9 mouse cellular contexts compared by ENCODE assay signal in the genomic region with DNA sequence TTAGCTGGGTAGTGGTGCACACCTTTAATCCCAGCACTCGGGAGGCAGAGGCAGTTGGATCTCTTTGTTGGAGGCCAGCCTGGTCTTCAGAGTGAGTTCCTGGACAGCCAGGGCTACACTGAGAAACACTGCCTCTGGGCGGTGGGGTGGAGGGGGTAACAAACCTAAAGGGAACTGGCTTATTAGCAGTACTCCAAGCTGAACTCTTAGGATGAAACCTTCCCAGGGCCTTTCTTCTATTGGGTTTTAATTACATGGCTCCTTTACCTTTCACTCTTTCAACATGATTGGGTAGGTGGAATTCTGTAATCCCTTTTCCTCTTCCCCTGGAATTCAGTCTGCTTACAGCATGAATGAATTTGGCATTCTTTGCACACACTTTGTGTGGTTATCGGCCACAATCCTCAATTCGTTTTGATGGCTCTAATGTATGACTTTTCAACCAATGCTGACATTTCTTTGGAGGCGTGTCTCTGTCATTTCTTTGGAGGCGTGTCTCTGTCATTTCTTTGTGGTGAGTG. TPM values are rescaled to one million over a fixed set of nuclear protein-coding genes. Genes with fewer than 3 reads are reported as not detected.
DNase-seq lines count a peak whose midpoint lies in the region; ATAC-seq and TF ChIP-seq lines count a peak whose summit lies in the region.
"Had no signal": no experiment of that assay in that cellular context is flagged by ENCODE, and none has a peak within 500 bp of the region (broad histone marks: within the 10 kb centered on the region; RNA-seq: fewer than 3 reads in every experiment).

No protein-coding gene starts in this region.

- in situ Hi-C loops in CH12.LX (cut with MboI; ENCODE audit: low pct_ligation_motif_present, low pct_unique_long_range_greater_than_20kb, low sequenced_read_pairs) = no loop called here

- intact Hi-C loops in gastrocnemius, adult 2 months (cut with DNase I) = loop anchor here (2.0 to 10.0 kb wide), 4 partner anchors 39 to 312 kb away; partner anchors contain the start of gene Herc4

- WGBS in forebrain, embryonic 15.5 days = 2% methylated on average over 6 of the region's 6 CpGs

- DNase-seq in gastrocnemius, adult 2 months = no peak
- no peak for DNase-seq in gastrocnemius, postnatal 10 days
- DNase-seq in CH12.LX (ENCODE audit: extremely low read depth) = peak; percentile 22
- DNase-seq in mesoderm, embryonic 11.5 days (ENCODE audit: low read depth, low spot score) = peak; percentile 30
- DNase-seq in yolk sac, embryonic 10.5 days (ENCODE audit: low spot score) = no peak
- no peak for DNase-seq in right cerebral cortex, postnatal 36 days (ENCODE audit: low spot score in 2 of 2)
- DNase-seq in frontal cortex, postnatal 14 days (ENCODE audit: low spot score in 2 of 2) = no peak
- DNase-seq: kidney, adult 11 months had no signal

- peaks cover 2 to 28% of the 10 kb centered on the region in 2 experiments; a peak in 3 of 4 replicates for H3K4me1 ChIP-seq in CH12.LX (ENCODE audit: control insufficient read depth in 1 of 2, insufficient read depth in 2 of 2)
- peaks cover 44% of the 10 kb centered on the region for H3K4me1 ChIP-seq in forebrain, embryonic 15.5 days

- TF ChIP-seq CTCF in gastrocnemius, adult 2 months (IDR thresholded peaks at IDR 0.05) = no peak
- no peak for TF ChIP-seq CTCF in CH12.LX (conservative IDR thresholded peaks at IDR 0.05 in 1 of 2, IDR thresholded peaks at IDR 0.05 in 1 of 2; ENCODE audit: low read depth in 2 of 2, low read length in 2 of 2)

- peak overlapping the region; percentile 92; the same call in 1 of the 2 replicates for H3K9ac ChIP-seq in CH12.LX (ENCODE audit: insufficient read depth, low read depth)
- H3K9ac ChIP-seq in forebrain, embryonic 15.5 days (replicated peaks) = peak overlapping the region; percentile 10; the same call in 1 of the 2 replicates

- H3K79me2 ChIP-seq in CH12.LX (replicated peaks; ENCODE audit: control insufficient read depth, extremely low read depth, insufficient read depth, poor library complexity, severe bottlenecking) = peaks cover 26% of the 10 kb centered on the region

- TF ChIP-seq POLR2A in CH12.LX (IDR thresholded peaks at IDR 0.05; ENCODE audit: low read depth, low read length) = no peak

- no peak overlapping the region; the same call in none of the 2 replicates for H3K4me2 ChIP-seq in CH12.LX (ENCODE audit: insufficient read depth, low read depth, poor library complexity, severe bottlenecking)
- peak overlapping the region; percentile 59 for H3K4me2 ChIP-seq in forebrain, embryonic 15.5 days (replicated peaks)

- ATAC-seq in forebrain, embryonic 15.5 days (replicated peaks) = no peak

- no peak for TF ChIP-seq EP300 in CH12.LX (IDR thresholded peaks at IDR 0.05; ENCODE audit: low read length)

- no peak for TF ChIP-seq RAD21 in CH12.LX (IDR thresholded peaks at IDR 0.05; ENCODE audit: low read depth, low read length)

- dilution Hi-C loops in CH12.LX (cut with MboI; ENCODE audit: extremely low pct_ligation_motif_present, extremely low pct_unique_long_range_greater_than_20kb, low sequenced_read_pairs) = no loop called here

- H3K27me3 ChIP-seq in CH12.LX (replicated peaks) = no peaks in the 10 kb centered on the region
- no peaks in the 10 kb centered on the region for H3K27me3 ChIP-seq in forebrain, embryonic 15.5 days

- peak overlapping the region; percentile 74; the same call in 1 of the 2 replicates for H3K4me3 ChIP-seq in gastrocnemius, adult 2 months
- H3K4me3 ChIP-seq in CH12.LX (replicated peaks in 1 of 3; ENCODE audit: low read depth in 2 of 3, low read length in 2 of 3, poor library complexity in 1 of 3) = peak overlapping the region in 1 of 3 experiments; percentile 63
- H3K4me3 ChIP-seq in forebrain, embryonic 15.5 days = peak overlapping the region; percentile 85

- no peaks in the 10 kb centered on the region for H3K9me3 ChIP-seq in CH12.LX (replicated peaks; ENCODE audit: low read length)
- H3K9me3 ChIP-seq in forebrain, embryonic 15.5 days = no peaks in the 10 kb centered on the region

- peak overlapping the region; percentile 100; the same call in 1 of the 2 replicates for H3K27ac ChIP-seq in gastrocnemius, adult 2 months
- H3K27ac ChIP-seq in CH12.LX (ENCODE audit: insufficient read depth, low read depth) = no peak overlapping the region
- peak overlapping the region; percentile 100 for H3K27ac ChIP-seq in forebrain, embryonic 15.5 days (replicated peaks)

- peaks cover 0 to under 1% of the 10 kb centered on the region in 2 experiments for H3K36me3 ChIP-seq in CH12.LX (replicated peaks in 1 of 2; ENCODE audit: control insufficient read depth in 1 of 2, insufficient read depth in 1 of 2, low read length in 1 of 2)
- H3K36me3 ChIP-seq in forebrain, embryonic 15.5 days = no peaks in the 10 kb centered on the region

TF ChIP-seq in CH12.LX, 34 proteins besides CTCF, POLR2A, EP300 and RAD21:
- TF ChIP-seq JUN (IDR thresholded peaks at IDR 0.05; ENCODE audit: insufficient read depth, low read depth, low read length) (no peak), ZKSCAN1 (IDR thresholded peaks at IDR 0.05; ENCODE audit: borderline replicate concordance, low read depth, low read length) (no peak), MAZ (IDR thresholded peaks at IDR 0.05; ENCODE audit: low read depth, low read length) (no peak), MXI1 (IDR thresholded peaks at IDR 0.05; ENCODE audit: low read depth, low read length) (no peak), MAFK (IDR thresholded peaks at IDR 0.05; ENCODE audit: insufficient replicate concordance, low read length) (no peak), MEF2A (IDR thresholded peaks at IDR 0.05; ENCODE audit: borderline replicate concordance, low read depth, low read length) (no peak)

RNA-seq across cellular contexts. Expression of gene Pbld2, which starts 1.4 kb away (rescaled TPM):
- 1 to 10 TPM; 2.8 to 5.4 TPM for total RNA-seq in gastrocnemius, adult 2 months (2021)
- 1 to 10 TPM; 1.2 to 1.6 TPM for total RNA-seq in gastrocnemius, postnatal 10 days (2021)
- total RNA-seq in CH12.LX (2012; rRNA removed) (0.55 and 0.72 TPM in 2 replicates), CH12.LX (2014; rRNA removed) (0.19 and 0.76 TPM in 2 replicates)
- 0.26 TPM in 1 of 2 replicates, not detected in the other for polyA plus RNA-seq in CH12.LX (2012; ENCODE audit: insufficient read length, low read depth)
- 1.1 and 1.8 TPM in 2 replicates for polyA plus RNA-seq in forebrain, embryonic 15.5 days (2015; fragmentation: Nextera tagmentation; extraction: Ambion mirVana)

RNA-seq across cellular contexts. Expression of gene Hnrnph3, which starts 1.5 kb away (rescaled TPM):
- 10 to 100 TPM; 21.6 to 25.4 TPM for total RNA-seq in gastrocnemius, adult 2 months (2021)
- total RNA-seq in gastrocnemius, postnatal 10 days (2021) = 10 to 100 TPM; 15.9 to 24.0 TPM
- total RNA-seq in CH12.LX (2012; rRNA removed) (12.8 and 15.1 TPM in 2 replicates), CH12.LX (2014; rRNA removed) (9.5 and 11.7 TPM in 2 replicates)
- polyA plus RNA-seq in CH12.LX (2012; ENCODE audit: insufficient read length, low read depth) = 37.8 and 55.2 TPM in 2 replicates
- polyA plus RNA-seq in forebrain, embryonic 15.5 days (2015; fragmentation: Nextera tagmentation; extraction: Ambion mirVana) = 191 and 209 TPM in 2 replicates

RNA-seq across cellular contexts. Expression of gene Pbld1, which starts 34.4 kb away (rescaled TPM):
- 1 to 10 TPM in 1 of 2 experiments, under 1 TPM in 1; 0.66 to 1.1 TPM for total RNA-seq in gastrocnemius, adult 2 months (2021)
- total RNA-seq in gastrocnemius, postnatal 10 days (2021) = under 1 TPM; 0.56 to 0.75 TPM
- 0.04 and 0.25 TPM in 2 replicates for total RNA-seq in CH12.LX (2012; rRNA removed)
- not detected in 2 replicates for total RNA-seq in CH12.LX (2014; rRNA removed)
- polyA plus RNA-seq in CH12.LX (2012; ENCODE audit: insufficient read length, low read depth) = 0.49 TPM in 1 of 2 replicates, not detected in the other
- polyA plus RNA-seq in forebrain, embryonic 15.5 days (2015; fragmentation: Nextera tagmentation; extraction: Ambion mirVana) = 0.87 and 1.6 TPM in 2 replicates

RNA-seq across cellular contexts. Expression of gene Rufy2, which starts 45.5 kb away (rescaled TPM):
- total RNA-seq in gastrocnemius, adult 2 months (2021) = 1 to 10 TPM; 3.8 to 4.7 TPM
- 10 to 100 TPM; 12.2 to 12.3 TPM for total RNA-seq in gastrocnemius, postnatal 10 days (2021)
- total RNA-seq in CH12.LX (2012; rRNA removed) = 4.9 and 5.6 TPM in 2 replicates
- 5.8 and 9.0 TPM in 2 replicates for total RNA-seq in CH12.LX (2014; rRNA removed)
- polyA plus RNA-seq in CH12.LX (2012; ENCODE audit: insufficient read length, low read depth) = 6.8 and 7.1 TPM in 2 replicates
- 58.3 and 63.6 TPM in 2 replicates for polyA plus RNA-seq in forebrain, embryonic 15.5 days (2015; fragmentation: Nextera tagmentation; extraction: Ambion mirVana)

Comparison
In these comparisons a context has a peak if more than half of its experiments do, and no peak if none do; other contexts are left out.
1. DNase-seq: peak in CH12.LX (single experiment) and mesoderm, embryonic 11.5 days (single experiment); none in gastrocnemius, adult 2 months (single experiment), gastrocnemius, postnatal 10 days (single experiment), yolk sac, embryonic 10.5 days (single experiment), right cerebral cortex, postnatal 36 days (0 of 2) and frontal cortex, postnatal 14 days (0 of 2).